Mouse (Mus musculus): ENCODE measurements around the gene Cd163.
A peak's percentile ranks its signal among the peaks of the same experiment; 100 is the strongest.

Gene Cd163

GRCm38 (mm10) chr6:124373584-124374206 is 69.2 kb downstream of the Cd163 start:
- DNase-seq, result no peak

- DNase-seq, result no peak
These were observed 70.2 kb downstream of the Cd163 start for GRCm38 (mm10) chr6:124374683-124375082.

GRCm38 (mm10) chr6:124375435-124375884 is 71.0 kb downstream of the Cd163 start:
- no peak for DNase-seq

- DNase-seq, result no peak
These were observed 71.9 kb downstream of the Cd163 start for GRCm38 (mm10) chr6:124376311-124376710.

- no peak for DNase-seq
These were observed 73.2 kb downstream of the Cd163 start for GRCm38 (mm10) chr6:124377494-124378255.

- peak; percentile 47 for DNase-seq
These were observed 74.9 kb downstream of the Cd163 start for GRCm38 (mm10) chr6:124379331-124379730.
